Mouse (Mus musculus): ENCODE data around the gene Bloc1s3.

Bloc1s3 gene

GRCm38 (mm10) chr7:19477624-19478384 is 30.4 kb downstream of the Bloc1s3 start:
- DNase-seq (ENCODE audit: low read depth, low spot score): no peak

- no peak for DNase-seq (ENCODE audit: low read depth, low spot score)
Measured at GRCm38 (mm10) chr7:19477084-19477483, 31.1 kb downstream of the Bloc1s3 start.

- peak; percentile 87 for DNase-seq (ENCODE audit: low read depth, low spot score)
Measured at GRCm38 (mm10) chr7:19473875-19474443, 34.2 kb downstream of the Bloc1s3 start.

DNA sequence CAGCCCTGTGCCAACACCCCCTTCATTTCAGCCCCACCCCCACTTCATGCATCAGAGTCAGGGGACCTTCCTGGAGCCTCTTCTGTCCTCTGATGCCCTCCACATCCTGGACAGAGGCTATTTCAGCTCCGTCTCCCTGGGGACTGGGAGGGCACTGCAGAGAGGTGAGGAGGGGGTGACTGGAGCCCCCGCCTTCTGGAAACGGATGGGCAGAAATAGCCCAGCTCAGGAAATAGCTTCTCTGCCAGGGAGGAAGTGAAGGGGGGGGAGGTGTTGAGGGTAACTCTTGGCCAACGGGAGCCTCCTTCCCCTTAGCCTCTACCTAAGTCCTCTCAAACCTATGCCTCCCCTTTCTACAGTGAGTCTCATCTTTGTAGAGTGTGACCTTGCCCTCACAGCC is 35.8 kb downstream of the Bloc1s3 start:
- DNase-seq (ENCODE audit: low read depth, low spot score): no peak

GRCm38 (mm10) chr7:19470308-19470707 is 37.9 kb downstream of the Bloc1s3 start:
- no peak for DNase-seq (ENCODE audit: low read depth, low spot score)

GRCm38 (mm10) chr7:19469404-19469803 is 38.8 kb downstream of the Bloc1s3 start:
- no peak for DNase-seq (ENCODE audit: low read depth, low spot score)

- no peak for DNase-seq (ENCODE audit: low read depth, low spot score)
Measured at GRCm38 (mm10) chr7:19468279-19468678, 39.9 kb downstream of the Bloc1s3 start.

- no peak for DNase-seq (ENCODE audit: low read depth, low spot score)
Measured at GRCm38 (mm10) chr7:19467638-19468037, 40.5 kb downstream of the Bloc1s3 start.

GRCm38 (mm10) chr7:19466602-19467145 is 41.5 kb downstream of the Bloc1s3 start:
- no peak for DNase-seq (ENCODE audit: low read depth, low spot score)

DNA sequence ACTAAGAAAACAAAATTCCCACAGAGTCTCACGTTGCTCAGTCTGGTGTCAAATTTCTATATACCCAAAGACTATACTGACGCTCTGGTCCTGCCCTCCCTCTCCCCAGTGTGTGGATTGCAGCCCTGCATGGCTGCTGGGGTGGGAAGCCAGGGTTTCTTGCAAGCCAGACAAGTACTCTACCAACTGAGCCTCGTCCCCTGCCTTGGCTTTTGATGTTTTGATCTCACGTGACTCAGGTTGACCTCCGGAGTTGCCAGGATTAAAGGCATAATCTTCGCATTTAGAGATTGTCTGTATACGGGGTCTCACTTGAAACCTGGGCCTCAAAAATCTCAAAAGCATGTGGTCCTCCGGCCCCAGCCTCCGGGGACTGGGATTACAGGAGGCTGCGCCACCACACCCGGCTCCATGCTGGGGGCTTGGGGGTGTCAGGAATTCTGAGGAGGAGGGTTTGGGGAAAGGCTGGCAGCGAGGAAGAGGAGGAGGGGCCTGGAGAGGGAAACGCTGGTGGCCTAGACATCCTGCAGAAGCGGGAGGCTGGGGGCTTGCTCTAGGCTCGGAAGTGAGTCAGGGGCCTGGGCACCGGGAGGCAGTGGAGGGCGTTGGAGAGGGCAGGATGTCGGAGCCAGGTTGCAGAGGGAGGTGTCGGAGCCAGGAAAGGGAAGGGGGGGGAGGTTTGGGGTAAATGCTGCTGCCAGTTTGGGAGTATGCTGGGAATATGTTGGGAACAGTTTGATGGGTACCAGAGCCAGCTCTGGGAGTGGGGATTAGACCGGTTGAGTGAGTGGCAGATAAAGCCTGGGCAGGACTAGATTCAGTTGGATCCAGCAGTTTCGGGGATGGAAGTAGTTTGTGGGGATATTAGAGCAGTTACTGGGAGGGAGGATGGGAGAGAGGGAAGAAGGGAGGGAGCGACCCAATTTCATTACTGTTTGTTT is 43.5 kb downstream of the Bloc1s3 start:
- DNase-seq (ENCODE audit: low read depth, low spot score): peak; percentile 68

- DNase-seq (ENCODE audit: low read depth, low spot score): no peak
Measured at GRCm38 (mm10) chr7:19462884-19463381, 45.2 kb downstream of the Bloc1s3 start, which contains the start of gene Exoc3l2. Gene Exoc3l2 (plus strand): TSS chr7:19463331.

DNA sequence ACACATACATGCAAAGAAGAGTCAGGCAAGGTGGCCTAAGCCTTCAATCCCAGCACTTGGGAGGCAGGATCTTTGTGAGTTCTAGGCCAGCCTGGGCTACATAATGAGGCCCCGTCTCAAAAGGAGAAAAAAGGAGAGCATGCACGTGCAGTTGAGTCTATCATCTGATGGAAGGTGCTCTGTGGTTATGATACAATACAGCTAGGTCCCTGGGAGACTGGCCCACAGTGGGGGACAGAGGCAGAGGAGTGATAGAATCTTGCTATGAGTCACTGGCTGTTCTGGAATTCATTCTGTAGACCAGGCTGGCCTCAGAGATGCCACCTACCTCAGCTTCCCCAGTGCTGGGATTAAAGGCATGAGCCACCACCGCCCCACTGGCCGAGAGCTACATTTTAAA is 45.7 kb downstream of the Bloc1s3 start:
- DNase-seq (ENCODE audit: low read depth, low spot score): no peak

GRCm38 (mm10) chr7:19461488-19461887 is 46.7 kb downstream of the Bloc1s3 start:
- peak; percentile 89 for DNase-seq (ENCODE audit: low read depth, low spot score)

GRCm38 (mm10) chr7:19460500-19460899 is 47.7 kb downstream of the Bloc1s3 start:
- DNase-seq (ENCODE audit: low read depth, low spot score): no peak

- DNase-seq (ENCODE audit: low read depth, low spot score): no peak
Measured at GRCm38 (mm10) chr7:19459144-19459870, 48.9 kb downstream of the Bloc1s3 start.

DNA sequence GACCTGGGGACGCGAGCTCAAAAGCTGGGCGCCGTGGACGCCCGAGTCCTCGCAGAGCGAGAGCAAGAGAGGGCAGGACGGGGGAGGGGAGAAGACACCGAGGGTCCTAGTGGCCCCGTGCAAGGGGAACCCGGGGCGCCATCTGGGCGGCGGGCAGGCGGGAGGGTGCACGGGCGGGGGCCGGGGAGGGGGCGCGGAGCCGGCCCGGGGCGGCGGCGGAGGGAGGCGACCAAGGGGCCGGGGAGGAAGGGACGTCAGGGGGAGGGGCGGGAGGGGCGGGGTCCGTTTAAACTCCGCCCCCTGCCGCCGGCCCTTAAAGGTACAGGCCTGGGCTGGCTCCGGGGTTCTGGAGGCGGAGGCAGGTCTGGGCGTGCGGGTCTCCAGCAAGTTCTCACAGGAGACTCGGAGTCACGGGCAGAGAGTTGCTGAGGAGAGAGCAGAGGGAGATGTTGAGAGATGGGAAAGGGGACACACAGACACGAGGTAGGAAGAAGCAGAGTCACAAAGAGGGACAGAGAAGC is 49.5 kb downstream of the Bloc1s3 start, which contains the start of gene Mark4:
Gene Mark4 (minus strand): TSS at position 231 of the 521 bp plus-strand sequence.
- DNase-seq (ENCODE audit: low read depth, low spot score): peak; percentile 76

- peak; percentile 64 for DNase-seq (ENCODE audit: low read depth, low spot score)
Measured at GRCm38 (mm10) chr7:19458072-19458486, 50.1 kb downstream of the Bloc1s3 start.

GRCm38 (mm10) chr7:19457414-19458071 is 50.6 kb downstream of the Bloc1s3 start:
- no peak for DNase-seq (ENCODE audit: low read depth, low spot score)

- no peak for DNase-seq (ENCODE audit: low read depth, low spot score)
Measured at GRCm38 (mm10) chr7:19456628-19457027, 51.5 kb downstream of the Bloc1s3 start.

Data from forelimb bud, embryonic 11.5 days (tissue).